8 mouse cellular contexts compared by ENCODE assay signal in genomic region chr4:155892438-155893211, GRCm38 (mm10). TPM values are rescaled to one million over a fixed set of nuclear protein-coding genes. Genes with fewer than 3 reads are reported as not detected.
DNase-seq lines count a peak whose midpoint lies in the region; ATAC-seq and TF ChIP-seq lines count a peak whose summit lies in the region.

No protein-coding gene starts in this region.

- peak; percentile 9 for ATAC-seq in Patski
- ATAC-seq in hindbrain, embryonic 16.5 days = peak; percentile 32
- peak; percentile 36 for ATAC-seq in neural tube, embryonic 15.5 days (ENCODE audit: low FRiP score)
- no peak for ATAC-seq in activated CD4-positive, CD25-positive, alpha-beta regulatory T cell, adult 4 months

- 6% methylated on average over 37 of the region's 37 CpGs for WGBS in kidney, adult 2 months
- WGBS in hindbrain, embryonic 16.5 days = 6% methylated on average over 25 of the region's 37 CpGs
- 4% methylated on average over 35 of the region's 37 CpGs for WGBS in neural tube, embryonic 15.5 days

- POLR2A ChIA-PET in Patski (lab: Charles Lee) = no interaction called here

- CTCF ChIA-PET in Patski (lab: Charles Lee) = no interaction called here

- H3K4me3 ChIP-seq in kidney, adult 2 months (ENCODE audit: insufficient read depth, low read depth, low read length) = peak overlapping the region; percentile 88
- peak overlapping the region; percentile 89 for H3K4me3 ChIP-seq in erythroblast, embryonic 14.5 days (replicated peaks)
- H3K4me3 ChIP-seq in hindbrain, embryonic 16.5 days (ENCODE audit: low read length) = peak overlapping the region; percentile 97
- peak overlapping the region; percentile 75 for H3K4me3 ChIP-seq in neural tube, embryonic 15.5 days (replicated peaks)

- H3K27ac ChIP-seq in kidney, adult 2 months (ENCODE audit: insufficient read depth, low read depth, low read length) = peak overlapping the region; percentile 33; the same call in 1 of the 2 replicates
- peak overlapping the region; percentile 100 for H3K27ac ChIP-seq in hindbrain, embryonic 16.5 days (ENCODE audit: low read depth, low read length)
- H3K27ac ChIP-seq in neural tube, embryonic 15.5 days (replicated peaks) = peak overlapping the region; percentile 100

- H3K9me3 ChIP-seq in erythroblast, embryonic 14.5 days (ENCODE audit: control insufficient read depth, low read length) = peaks cover 6% of the 10 kb centered on the region
- H3K9me3 ChIP-seq in hindbrain, embryonic 16.5 days (ENCODE audit: control insufficient read depth, low read length) = no peaks in the 10 kb centered on the region
- H3K9me3 ChIP-seq in neural tube, embryonic 15.5 days (replicated peaks) = no peaks in the 10 kb centered on the region

- no peak for TF ChIP-seq POLR2A in kidney, adult 2 months (IDR thresholded peaks at IDR 0.05; ENCODE audit: low read depth, low read length)

- peak overlapping the region; percentile 93 for H3K4me2 ChIP-seq in hindbrain, embryonic 16.5 days (ENCODE audit: low read length)
- H3K4me2 ChIP-seq in neural tube, embryonic 15.5 days = peak overlapping the region; percentile 97

- peak overlapping the region; percentile 94 for H3K9ac ChIP-seq in hindbrain, embryonic 16.5 days (ENCODE audit: low read depth, low read length)
- peak overlapping the region; percentile 97 for H3K9ac ChIP-seq in neural tube, embryonic 15.5 days (replicated peaks)

- peak; percentile 24 for DNase-seq in kidney, adult 2 months
- no peak for DNase-seq in kidney, adult 9 months
- DNase-seq in Patski (ENCODE audit: low read depth, low spot score) = no peak
- peak; percentile 34 to 38 for DNase-seq in lung, adult 18-20 months

- in situ Hi-C loops in Patski (cut with MboI; ENCODE audit: low pct_unique_long_range_greater_than_20kb) = loop anchor here (5.0 kb wide), 1 partner anchor 60 kb away; the partner anchor contains the start of gene Aurkaip1

- peaks cover 7% of the 10 kb centered on the region; the same call in 1 of the 2 replicates for H3K4me1 ChIP-seq in kidney, adult 2 months (ENCODE audit: control insufficient read depth, insufficient read depth, low read length)
- peaks cover 58% of the 10 kb centered on the region for H3K4me1 ChIP-seq in erythroblast, embryonic 14.5 days (ENCODE audit: control insufficient read depth)
- H3K4me1 ChIP-seq in hindbrain, embryonic 16.5 days (ENCODE audit: control insufficient read depth, insufficient read depth, low read depth, low read length) = peaks cover 41% of the 10 kb centered on the region
- H3K4me1 ChIP-seq in neural tube, embryonic 15.5 days = peaks cover 54% of the 10 kb centered on the region

- no peak for TF ChIP-seq CTCF in kidney, adult 2 months (conservative IDR thresholded peaks at IDR 0.05; ENCODE audit: insufficient read depth, insufficient read length, low read depth, low read length)
- TF ChIP-seq CTCF in Patski (IDR thresholded peaks at IDR 0.05) = no peak

- no peaks in the 10 kb centered on the region for H3K27me3 ChIP-seq in kidney, adult 2 months (replicated peaks; ENCODE audit: control insufficient read depth, insufficient read depth, low read length)
- no peaks in the 10 kb centered on the region for H3K27me3 ChIP-seq in Patski
- no peaks in the 10 kb centered on the region for H3K27me3 ChIP-seq in erythroblast, embryonic 14.5 days (ENCODE audit: control insufficient read depth)
- no peaks in the 10 kb centered on the region for H3K27me3 ChIP-seq in hindbrain, embryonic 16.5 days (replicated peaks; ENCODE audit: control insufficient read depth, insufficient read depth, low read length)
- no peaks in the 10 kb centered on the region for H3K27me3 ChIP-seq in neural tube, embryonic 15.5 days (replicated peaks)

- H3K36me3 ChIP-seq in kidney, adult 2 months (ENCODE audit: control insufficient read depth, insufficient read depth, low read length) = no peaks in the 10 kb centered on the region
- peaks cover 55% of the 10 kb centered on the region for H3K36me3 ChIP-seq in erythroblast, embryonic 14.5 days (ENCODE audit: control insufficient read depth)
- peaks cover 27% of the 10 kb centered on the region for H3K36me3 ChIP-seq in hindbrain, embryonic 16.5 days (ENCODE audit: control insufficient read depth, insufficient read depth, low read length)
- H3K36me3 ChIP-seq in neural tube, embryonic 15.5 days = peaks cover 33% of the 10 kb centered on the region

RNA-seq across cellular contexts. Expression of gene Acap3, which starts 1.0 kb away (rescaled TPM):
- polyA plus RNA-seq in kidney, adult 2 months (2012; rRNA removed) = 14.6 and 18.3 TPM in 2 replicates
- polyA plus RNA-seq in Patski (2021) = 16.7 TPM
- 3.8 and 4.1 TPM in 2 replicates for polyA plus RNA-seq in erythroblast, embryonic 14.5 days (2012)
- polyA plus RNA-seq in hindbrain, embryonic 16.5 days (2015; fragmentation: Nextera tagmentation; extraction: Ambion mirVana) = 62.3 and 74.5 TPM in 2 replicates
- polyA plus RNA-seq in neural tube, embryonic 15.5 days (2015; fragmentation: Nextera tagmentation; extraction: Ambion mirVana) = 57.7 and 70.3 TPM in 2 replicates
- 1 to 10 TPM; 4.9 to 6.5 TPM for polyA plus RNA-seq in activated CD4-positive, CD25-positive, alpha-beta regulatory T cell, adult 4 months (2017; shearing (Covaris generic))

RNA-seq across cellular contexts. Expression of gene Pusl1, which starts 1.0 kb away (rescaled TPM):
- polyA plus RNA-seq in kidney, adult 2 months (2012; rRNA removed) = 27.3 and 34.1 TPM in 2 replicates
- 22.4 TPM for polyA plus RNA-seq in Patski (2021)
- 2.1 and 3.5 TPM in 2 replicates for polyA plus RNA-seq in erythroblast, embryonic 14.5 days (2012)
- 66.6 and 66.7 TPM in 2 replicates for polyA plus RNA-seq in hindbrain, embryonic 16.5 days (2015; fragmentation: Nextera tagmentation; extraction: Ambion mirVana)
- polyA plus RNA-seq in neural tube, embryonic 15.5 days (2015; fragmentation: Nextera tagmentation; extraction: Ambion mirVana) = 58.5 and 62.7 TPM in 2 replicates
- polyA plus RNA-seq in activated CD4-positive, CD25-positive, alpha-beta regulatory T cell, adult 4 months (2017; shearing (Covaris generic)) = 10 to 100 TPM; 12.6 to 25.3 TPM

RNA-seq across cellular contexts. Expression of gene Ints11, which starts 23.3 kb away (rescaled TPM):
- 26.0 and 28.9 TPM in 2 replicates for polyA plus RNA-seq in kidney, adult 2 months (2012; rRNA removed)
- 37.6 TPM for polyA plus RNA-seq in Patski (2021)
- 0.94 and 1.8 TPM in 2 replicates for polyA plus RNA-seq in erythroblast, embryonic 14.5 days (2012)
- 67.2 and 74.7 TPM in 2 replicates for polyA plus RNA-seq in hindbrain, embryonic 16.5 days (2015; fragmentation: Nextera tagmentation; extraction: Ambion mirVana)
- polyA plus RNA-seq in neural tube, embryonic 15.5 days (2015; fragmentation: Nextera tagmentation; extraction: Ambion mirVana) = 66.9 and 73.4 TPM in 2 replicates
- polyA plus RNA-seq in activated CD4-positive, CD25-positive, alpha-beta regulatory T cell, adult 4 months (2017; shearing (Covaris generic)) = 10 to 100 TPM; 82.2 to 87.0 TPM

RNA-seq across cellular contexts. Expression of gene Cptp, which starts 23.4 kb away (rescaled TPM):
- polyA plus RNA-seq in kidney, adult 2 months (2012; rRNA removed) = 46.2 and 53.1 TPM in 2 replicates
- polyA plus RNA-seq in Patski (2021) = 15.4 TPM
- polyA plus RNA-seq in erythroblast, embryonic 14.5 days (2012) = 0.17 and 0.55 TPM in 2 replicates
- polyA plus RNA-seq in hindbrain, embryonic 16.5 days (2015; fragmentation: Nextera tagmentation; extraction: Ambion mirVana) = 30.2 and 31.7 TPM in 2 replicates
- 28.0 and 29.0 TPM in 2 replicates for polyA plus RNA-seq in neural tube, embryonic 15.5 days (2015; fragmentation: Nextera tagmentation; extraction: Ambion mirVana)
- 10 to 100 TPM; 17.7 to 18.0 TPM for polyA plus RNA-seq in activated CD4-positive, CD25-positive, alpha-beta regulatory T cell, adult 4 months (2017; shearing (Covaris generic))

RNA-seq across cellular contexts. Expression of gene Tas1r3, which starts 29.5 kb away (rescaled TPM):
- 0.64 and 0.72 TPM in 2 replicates for polyA plus RNA-seq in kidney, adult 2 months (2012; rRNA removed)
- polyA plus RNA-seq in Patski (2021) = 1.2 TPM
- not detected in 2 replicates for polyA plus RNA-seq in erythroblast, embryonic 14.5 days (2012)
- polyA plus RNA-seq in hindbrain, embryonic 16.5 days (2015; fragmentation: Nextera tagmentation; extraction: Ambion mirVana) = 0.29 and 0.40 TPM in 2 replicates
- polyA plus RNA-seq in neural tube, embryonic 15.5 days (2015; fragmentation: Nextera tagmentation; extraction: Ambion mirVana) = 0.36 and 0.46 TPM in 2 replicates
- under 1 TPM; 0.16 to 0.25 TPM for polyA plus RNA-seq in activated CD4-positive, CD25-positive, alpha-beta regulatory T cell, adult 4 months (2017; shearing (Covaris generic))

Comparison
In these comparisons a context has a peak if more than half of its experiments do, and no peak if none do; other contexts are left out.
1. DNase-seq: peak in kidney, adult 2 months (single experiment) and lung, adult 18-20 months (2 of 2); none in kidney, adult 9 months (single experiment) and Patski (single experiment).
2. H3K27ac ChIP-seq: peak in every context shown above with its lines; median percentile 100 in hindbrain, embryonic 16.5 days; 100 in neural tube, embryonic 15.5 days; 33 in kidney, adult 2 months.
3. Peak in every context shown above with its lines, with median percentiles within 50 percentile points of each other: H3K4me3 ChIP-seq.